Mouse (Mus musculus) thymus, postnatal 0 days (tissue): ENCODE results near the gene Dpep2nb. TPM values are rescaled to one million over a fixed set of nuclear protein-coding genes. Genes with fewer than 3 reads are reported as not detected.
"Not testable (repeated sequence)": the region's sequence is repeated elsewhere in the genome, so short reads cannot be mapped to it uniquely, and the experiment has no call there.

ENCODE experiments used
- DNase-seq: peaks from one replicate; pipeline ENCODE4 v3.0.0-alpha.2; 2015; ENCODE audit warnings: low spot score
- polyA plus RNA-seq: library from polyadenylated mRNA; unstranded; fragments of >200 nt; fragmentation: Nextera tagmentation; extraction: Ambion mirVana; gene quantifications from 2 replicates; pipeline ENCODE4 v1.2.1, GENCODE M21; 2015

The Dpep2nb gene
- polyA plus RNA-seq, 1 experiment from 2014 or later, result 0.20 TPM

DNA sequence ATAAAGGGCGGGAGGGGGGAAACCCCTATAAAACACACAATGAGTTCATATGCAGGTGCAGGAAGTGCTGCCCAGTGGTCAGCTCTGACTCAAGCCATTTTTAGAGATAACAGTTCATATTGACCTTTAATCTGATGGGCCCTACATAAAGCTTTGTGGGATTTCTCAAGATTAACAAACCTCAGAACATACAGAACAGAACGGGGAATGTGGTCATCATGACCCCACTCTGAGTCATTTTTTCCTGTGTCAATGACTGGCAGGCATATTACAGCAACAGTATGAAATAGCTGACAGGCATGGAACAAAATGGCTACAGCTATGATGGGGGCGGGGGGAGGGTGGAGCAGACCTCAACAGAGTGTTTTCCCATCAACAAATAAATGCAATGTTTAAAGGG is 1.4 kb upstream of the Dpep2nb start:
- no peak for DNase-seq

DNA sequence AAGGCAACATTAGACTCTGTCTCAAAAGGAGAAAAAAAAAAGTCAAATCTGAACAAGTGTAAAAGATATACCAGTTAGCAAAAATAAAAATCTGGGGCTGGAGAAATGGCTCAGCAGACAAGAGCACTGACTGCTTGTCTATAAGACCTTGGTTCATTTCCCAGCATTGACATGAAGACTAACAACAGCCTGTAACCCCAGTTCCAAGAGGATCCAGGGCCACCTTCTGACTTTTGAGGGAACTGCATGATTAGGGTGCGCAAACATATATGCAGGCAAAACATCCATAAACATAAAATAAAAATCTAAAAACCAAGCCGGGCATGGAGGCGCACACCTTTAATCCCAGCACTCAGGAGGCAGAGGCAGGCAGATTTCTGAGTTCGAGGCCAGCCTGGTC is 638 bp upstream of the Dpep2nb start:
- peak; percentile 29 for DNase-seq

DNA sequence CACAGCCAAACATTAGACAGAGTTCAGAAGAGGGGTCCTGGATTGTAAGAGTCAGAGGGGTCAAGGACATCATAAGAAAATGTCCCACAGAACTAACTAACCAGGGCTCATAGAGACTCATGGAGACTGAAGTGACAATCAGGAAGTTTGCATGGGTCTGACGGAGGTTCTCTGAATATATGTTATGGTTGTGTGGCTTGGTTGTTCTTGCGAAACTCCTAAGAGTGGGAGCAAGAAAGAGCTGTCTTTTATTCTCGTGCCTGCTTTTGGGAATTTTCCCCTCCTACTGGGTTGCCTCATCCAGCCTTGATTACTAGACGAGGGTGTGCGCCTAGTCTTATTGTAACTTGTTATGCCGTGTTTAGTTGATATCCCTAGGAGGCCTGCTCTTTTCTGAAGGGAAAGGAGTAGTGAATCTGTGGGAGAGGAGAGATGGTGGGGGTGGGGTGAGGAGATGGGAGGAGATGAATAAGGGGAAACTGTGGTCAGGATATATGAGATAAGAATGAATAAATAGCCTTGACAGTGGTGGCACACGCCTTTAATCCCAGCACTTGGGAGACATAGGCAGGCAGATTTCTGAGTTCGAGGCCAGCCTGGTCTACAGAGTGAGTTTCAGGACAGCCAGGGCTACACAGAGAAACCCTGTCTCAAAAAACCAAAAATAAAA is 1.1 kb downstream of the Dpep2nb start:
- no peak for DNase-seq

DNA sequence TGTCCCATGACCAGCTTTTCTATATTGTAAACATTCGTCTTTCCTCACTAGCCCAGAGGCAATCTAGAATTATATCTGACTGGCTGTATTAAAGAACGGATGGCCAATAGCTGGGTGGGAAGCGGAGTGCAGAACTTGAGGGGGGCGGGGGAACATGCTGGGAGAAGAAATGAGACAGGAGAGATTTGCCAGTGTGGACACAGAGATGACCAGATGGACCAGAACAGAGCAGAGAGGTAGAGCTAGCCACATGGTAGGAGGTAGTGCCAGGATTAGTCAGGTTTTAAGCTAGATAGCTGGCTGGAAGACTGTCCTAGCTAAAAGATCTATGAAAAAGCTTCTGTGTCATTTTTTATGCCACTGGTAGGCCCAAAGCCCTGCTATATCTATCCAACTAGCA is 3.9 kb downstream of the Dpep2nb start:
- no peak for DNase-seq

DNA sequence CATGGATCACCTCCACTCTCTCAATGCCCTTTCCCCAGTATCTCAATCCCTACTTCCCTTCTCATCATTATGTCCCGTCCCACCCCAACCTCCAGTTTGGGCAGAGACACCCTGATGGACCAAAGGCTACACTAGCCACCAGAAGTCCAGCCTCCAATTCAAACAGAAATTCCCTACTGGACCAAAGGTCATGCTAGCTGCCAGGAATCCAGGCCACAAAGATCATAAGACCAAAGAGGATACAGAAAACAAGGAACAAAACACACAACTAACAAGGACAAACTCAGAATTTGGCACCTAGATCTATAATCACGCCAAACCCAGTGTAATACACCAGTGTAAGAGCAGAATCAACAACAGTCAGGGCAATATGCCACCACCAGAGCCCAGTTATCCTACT is 6.8 kb downstream of the Dpep2nb start:
- no peak for DNase-seq

DNA sequence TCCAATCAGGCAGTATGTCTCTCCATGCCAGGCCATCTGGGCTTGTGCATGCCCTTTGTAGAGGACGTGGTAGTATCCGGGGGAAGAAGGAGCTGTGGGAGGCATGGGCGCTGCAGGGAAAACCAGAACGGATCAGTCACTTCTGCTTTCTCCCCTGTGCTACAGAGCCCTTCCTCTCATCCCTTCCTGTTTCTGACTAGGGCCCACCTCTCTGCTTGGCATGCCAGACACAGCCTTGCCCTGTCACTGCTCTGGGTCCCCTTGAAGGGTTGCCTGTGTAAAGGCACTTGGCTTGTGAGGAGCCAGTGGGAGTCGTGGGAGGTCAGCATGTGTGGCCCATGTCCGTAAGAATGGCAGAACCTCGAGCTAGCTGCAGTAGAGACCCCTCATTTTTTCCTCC is 9.4 kb downstream of the Dpep2nb start:
- DNase-seq, result no peak

DNA sequence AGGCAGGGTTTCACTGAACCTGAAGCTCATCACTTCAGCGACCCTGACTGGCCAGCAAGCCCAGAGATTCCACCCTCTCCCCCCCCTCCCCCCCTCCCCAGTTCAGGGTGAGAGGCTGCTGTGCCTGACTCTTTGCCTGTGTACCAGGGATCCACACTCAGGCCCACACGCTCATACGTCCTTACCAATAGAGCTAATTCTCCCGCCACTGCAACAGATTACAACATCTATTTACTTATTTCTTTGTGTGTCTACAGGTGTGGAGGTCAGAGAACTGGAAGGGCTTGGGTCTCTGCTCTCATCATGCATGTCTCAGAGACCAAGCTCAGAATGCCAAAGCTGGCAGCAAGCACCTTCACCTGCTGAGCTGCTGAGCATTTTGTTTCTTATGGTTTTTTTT is 12.5 kb downstream of the Dpep2nb start:
- DNase-seq, result no peak

DNA sequence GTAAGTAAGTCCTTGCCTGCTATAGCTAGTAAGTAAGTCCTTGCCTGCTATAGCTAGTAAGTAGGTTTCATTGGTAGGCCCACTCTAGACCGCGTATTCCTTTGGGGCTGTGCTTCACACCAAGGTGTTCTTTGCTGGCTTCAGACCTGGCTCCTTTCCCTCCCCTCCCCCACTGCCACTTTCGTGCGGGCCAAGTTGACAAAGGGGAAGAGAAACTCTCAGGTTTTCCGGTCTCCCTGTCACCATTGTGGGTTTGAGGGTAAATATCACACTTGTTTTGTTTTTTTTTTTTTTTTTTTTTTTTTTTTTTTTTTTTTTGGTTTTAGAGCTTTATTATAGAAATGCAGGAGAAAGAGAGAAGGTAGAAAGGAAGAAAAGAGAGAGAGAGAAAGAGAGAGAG is 13.3 kb downstream of the Dpep2nb start:
- peak; percentile 76 for DNase-seq

DNA sequence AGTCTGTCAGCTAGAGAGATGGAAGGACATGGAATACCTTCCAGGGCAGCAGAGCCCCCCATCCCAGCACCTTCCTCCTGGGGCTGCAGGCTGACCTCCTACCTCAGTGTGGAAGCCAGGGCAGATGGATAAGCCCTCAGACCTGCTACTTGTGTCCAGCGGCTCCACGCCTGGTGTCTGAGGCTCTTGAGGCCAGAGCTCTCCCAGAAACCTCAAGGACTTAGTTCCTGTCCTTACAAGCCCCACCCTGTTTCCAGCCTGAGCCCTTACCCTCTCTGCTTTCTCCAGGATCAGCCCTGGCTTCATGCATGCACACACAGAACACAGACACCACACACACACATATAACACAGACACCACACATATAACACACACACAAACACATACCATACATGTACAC is 14.2 kb downstream of the Dpep2nb start:
- DNase-seq, result no peak

DNA sequence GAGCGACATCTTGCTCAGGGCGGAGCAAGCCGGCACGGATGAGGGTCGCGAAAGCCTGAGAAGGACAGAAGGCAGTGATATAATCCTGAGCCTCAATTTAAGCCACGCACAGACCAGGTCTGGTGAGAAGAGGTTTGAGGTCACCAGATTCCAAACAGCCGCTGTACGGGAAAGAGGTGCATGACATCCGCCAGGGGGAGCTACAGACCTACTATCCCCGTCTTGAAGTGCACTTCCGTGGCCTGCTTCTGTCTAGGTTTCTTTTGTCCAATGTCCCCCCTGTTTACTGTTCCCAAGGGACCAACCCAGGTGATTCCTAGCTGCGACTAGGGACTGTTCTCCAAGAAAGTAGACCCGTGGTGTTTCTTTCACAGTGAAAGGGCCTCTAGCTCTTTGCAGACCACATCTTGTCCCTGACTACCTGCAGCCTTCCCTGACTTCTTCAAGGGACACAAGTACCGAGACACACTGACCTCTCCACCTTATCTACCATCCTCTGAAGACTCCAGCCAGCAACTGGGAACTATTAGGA is 14.9 kb downstream of the Dpep2nb start, which contains the start of gene Dus2:
Gene Dus2, plus strand, starts transcription at position 482 of the 532 bp plus-strand sequence.
- DNase-seq, result peak; percentile 86

DNA sequence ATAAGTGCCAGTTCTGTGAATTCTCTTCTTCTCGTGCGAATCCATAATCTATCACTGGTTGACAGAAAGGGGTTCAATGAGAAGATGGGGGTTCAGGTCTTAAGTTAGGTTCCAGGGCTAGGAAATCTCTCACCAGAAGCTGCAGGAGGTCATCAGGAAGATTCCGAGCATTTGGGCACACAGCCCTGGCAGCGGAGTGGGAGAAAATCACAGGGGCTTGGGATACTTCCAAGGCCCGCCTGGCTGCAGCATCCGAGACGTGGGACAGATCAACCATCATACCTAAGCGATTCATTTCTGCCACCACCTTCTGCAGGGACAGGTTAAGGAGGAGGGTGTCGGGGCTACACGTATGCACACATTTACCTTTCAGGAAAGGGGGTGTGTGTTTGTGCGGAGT is 17.2 kb downstream of the Dpep2nb start:
- DNase-seq, result no peak

DNA sequence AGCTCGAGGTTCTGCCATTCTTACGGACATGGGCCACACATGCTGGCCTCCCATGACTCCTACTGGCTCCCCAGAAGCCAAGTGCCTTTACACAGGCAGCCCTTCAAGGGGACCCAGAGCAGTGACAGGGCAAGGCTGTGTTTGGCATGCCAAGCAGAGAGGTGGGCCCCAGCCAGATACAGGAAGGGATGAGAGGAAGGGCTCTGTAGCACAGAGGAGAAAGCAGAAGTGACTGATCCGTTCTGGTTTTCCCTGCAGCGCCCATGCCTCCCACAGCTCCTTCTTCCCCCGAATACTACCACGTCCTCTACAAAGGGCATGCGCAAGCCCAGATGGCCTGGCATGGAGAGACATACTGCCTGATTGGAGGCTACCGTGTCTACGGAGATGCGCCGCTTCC is 22.4 kb downstream of the Dpep2nb start:
- not testable (repeated sequence) for DNase-seq

DNA sequence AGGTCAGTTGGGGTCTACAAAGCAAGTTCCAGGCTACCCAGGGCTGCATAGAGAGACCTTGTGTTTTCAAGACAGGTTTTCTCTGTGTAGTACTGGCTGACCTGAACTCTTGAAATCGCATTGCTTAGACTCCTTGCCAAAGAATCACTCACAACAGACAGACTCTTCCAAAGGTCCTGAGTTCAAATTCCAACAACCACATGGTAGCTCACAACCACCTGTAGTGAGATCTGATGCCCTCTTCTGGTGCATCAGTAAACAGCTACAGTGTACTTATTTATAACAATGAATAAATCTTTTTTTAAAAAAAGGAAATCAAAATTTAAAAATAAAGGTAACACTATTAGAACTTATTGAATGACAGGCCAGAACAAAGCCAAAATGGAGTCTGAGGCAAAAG is 24.6 kb downstream of the Dpep2nb start:
- DNase-seq, result no peak

DNA sequence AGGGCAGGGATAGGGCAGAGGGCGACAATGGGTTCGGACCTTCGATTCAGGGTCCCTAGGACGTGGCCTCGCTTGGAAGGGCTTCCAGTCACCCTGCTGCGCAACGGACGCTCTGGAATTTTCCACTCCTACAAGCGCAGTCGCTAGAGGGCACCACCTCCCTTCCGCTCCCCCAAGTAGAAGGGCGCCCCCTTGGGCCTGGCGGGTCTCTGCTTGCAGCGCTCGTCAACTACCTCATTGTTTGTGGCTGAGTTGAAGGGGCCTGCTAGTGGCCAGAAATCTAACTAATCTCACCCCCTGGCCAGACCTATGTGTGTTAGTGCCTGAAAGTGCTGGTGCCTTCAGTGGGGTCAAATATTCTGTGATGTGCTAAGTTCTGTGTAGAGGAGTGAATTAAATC is 26.4 kb downstream of the Dpep2nb start, which contains the start of gene Dpep3:
Gene Dpep3, minus strand, starts transcription at position 105 of the 400 bp plus-strand sequence.
- no peak for DNase-seq

DNA sequence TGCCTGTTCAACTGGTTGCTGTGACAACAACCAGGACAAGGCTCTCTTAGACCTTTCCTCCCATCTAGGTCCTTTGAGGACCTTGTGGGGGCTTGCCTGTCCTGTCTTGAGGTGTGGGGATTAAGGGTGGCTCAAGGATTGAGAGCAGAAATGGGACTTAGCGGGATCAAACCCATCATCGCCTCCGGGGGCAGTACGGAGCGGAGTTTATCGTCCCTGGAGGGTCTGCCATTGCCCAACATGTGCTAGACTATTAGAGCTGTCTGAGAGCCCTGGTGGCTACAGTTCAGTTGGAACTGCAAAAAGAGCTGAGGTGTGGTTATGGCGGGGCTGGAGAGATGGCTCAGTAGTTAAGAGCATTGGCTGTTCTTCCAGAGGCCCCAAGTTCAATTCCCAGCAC is 30.4 kb downstream of the Dpep2nb start:
- DNase-seq, result no peak

DNA sequence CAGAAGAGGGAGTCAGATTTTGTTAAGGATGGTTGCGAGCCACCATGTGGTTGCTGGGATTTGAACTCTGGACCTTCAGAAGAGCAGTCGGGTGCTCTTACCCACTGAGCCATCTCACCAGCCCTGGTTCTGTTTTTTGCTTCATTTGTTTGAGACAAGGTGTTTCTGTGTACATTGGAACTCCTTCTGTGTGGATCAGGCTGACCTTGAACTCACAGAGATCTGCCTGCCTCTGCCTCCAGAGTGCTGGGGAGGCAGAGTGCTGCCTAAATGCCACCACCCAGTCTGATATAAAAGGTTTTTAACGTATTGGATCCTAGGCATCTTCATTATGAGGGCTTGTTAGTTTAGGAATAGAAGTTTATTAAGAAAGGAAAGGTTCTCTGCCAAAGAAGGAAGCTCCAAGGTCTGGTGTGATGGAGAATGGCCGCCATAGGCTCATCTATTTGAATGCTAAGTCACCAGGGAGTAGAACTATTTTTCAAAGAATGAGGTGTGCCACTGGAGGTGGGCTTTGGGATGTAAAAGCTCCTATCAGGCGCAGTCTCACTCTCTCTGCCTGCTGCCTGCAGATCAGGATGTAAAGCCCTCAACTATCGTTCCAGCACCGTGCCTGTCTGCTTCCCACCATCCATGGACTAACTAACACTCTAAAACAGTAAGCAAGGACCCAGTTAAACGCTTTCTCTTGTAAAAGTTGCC is 34.6 kb downstream of the Dpep2nb start:
- DNase-seq, result no peak

DNA sequence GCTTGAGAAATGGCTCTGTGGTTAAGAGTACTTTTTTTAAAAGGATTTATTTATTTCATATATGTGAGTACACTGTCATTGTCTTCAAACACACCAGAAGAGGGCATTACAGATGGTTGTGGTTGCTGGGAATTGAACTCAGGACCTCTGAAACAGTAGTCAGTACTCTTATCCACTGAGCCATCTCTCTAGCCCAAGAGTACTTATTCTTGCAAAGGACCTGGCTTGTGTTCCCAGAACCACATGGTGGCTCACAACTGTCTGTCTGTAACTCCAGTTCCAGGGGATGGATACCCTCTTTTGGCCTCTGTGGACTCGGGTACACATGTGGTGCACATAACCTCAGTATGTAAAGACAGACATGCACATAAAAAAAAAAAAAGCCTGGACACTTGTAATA is 36.4 kb downstream of the Dpep2nb start:
- no peak for DNase-seq

DNA sequence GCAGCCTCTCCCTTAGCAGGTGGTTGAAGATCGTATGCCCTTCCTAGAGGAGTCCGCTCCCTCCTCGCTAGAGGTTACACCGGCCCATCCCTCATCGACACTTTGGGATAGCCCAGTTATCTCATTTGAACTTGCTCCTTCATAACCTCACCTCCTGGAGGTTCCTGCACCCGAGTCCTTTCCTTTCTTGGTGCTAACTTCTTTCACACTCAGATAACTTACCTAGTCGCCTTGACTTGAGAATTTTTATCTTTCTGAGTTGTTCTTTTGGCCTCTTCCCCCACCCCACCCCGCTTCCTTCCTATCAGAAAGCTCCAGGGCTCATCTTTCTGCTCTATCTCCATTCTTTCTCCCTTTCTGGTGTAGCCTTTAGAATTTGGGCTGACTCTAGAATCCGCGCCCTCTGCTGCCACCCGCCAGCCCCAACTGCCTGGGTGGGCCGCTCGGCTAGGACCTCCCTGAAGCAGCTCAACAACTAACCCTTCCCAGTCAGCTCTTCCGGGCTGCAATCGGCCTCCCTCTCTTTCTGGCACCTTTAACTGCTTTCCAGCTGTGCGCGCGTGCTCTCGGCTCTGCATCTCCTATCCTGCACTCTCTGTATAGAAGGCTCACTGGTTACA is 39.0 kb downstream of the Dpep2nb start:
- peak; percentile 52 for DNase-seq

DNA sequence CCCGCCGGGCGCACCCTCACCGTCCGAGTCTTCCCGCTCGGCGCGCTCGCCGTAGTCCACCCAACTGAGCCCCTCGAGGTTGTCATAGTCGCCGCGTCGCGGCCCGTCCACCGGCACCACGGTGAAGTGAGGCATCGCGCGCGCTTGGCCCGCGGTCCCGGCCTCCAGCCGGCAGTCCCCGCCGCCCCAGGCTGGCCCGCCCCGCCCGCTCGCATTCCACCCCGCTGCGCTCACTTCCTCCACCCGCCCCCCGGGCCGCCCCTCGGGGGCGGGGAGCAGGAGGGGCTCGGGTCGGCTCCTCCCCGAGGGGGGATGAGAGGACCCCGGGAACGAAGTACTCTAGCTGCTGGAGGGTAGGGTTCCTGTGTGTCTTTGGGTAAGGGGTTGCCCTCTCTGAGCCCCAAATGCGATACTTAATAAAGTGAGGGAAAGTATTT is 39.9 kb downstream of the Dpep2nb start, which contains the start of gene Slc12a4:
Gene Slc12a4, minus strand, starts transcription at position 193 of the 437 bp plus-strand sequence.
- DNase-seq, result peak; percentile 91

DNA sequence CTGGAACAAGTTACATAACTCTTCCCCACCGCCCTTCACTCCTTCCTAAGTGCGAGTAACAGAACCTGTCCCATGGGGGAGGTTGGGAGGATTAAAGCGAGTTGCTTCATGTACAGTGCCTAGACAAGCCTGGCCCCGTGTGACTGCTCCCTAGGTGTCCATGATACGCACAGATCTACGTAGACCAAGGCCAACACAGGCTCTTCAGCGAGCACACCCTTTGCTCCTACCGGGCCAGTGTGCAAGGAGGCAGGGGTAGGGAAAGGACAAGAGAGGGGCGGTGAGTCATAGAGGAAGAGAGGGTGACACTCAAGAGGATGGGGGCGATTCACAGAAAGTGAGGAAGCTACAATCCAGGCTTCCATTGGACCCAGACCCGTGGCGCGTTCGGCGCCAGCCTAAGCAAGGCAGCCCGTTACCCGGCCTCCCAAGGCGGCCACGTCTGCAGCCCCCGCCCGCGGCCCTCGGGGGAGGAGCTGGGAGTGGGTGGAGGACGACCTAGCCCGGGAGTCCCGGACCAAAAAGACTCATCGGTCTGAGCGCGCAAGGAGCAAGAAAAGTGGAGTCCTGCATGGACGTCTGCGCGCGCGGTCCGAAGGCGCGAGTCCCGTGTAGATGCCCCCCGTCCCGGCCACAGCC is 40.4 kb downstream of the Dpep2nb start:
- peak; percentile 41 for DNase-seq

DNA sequence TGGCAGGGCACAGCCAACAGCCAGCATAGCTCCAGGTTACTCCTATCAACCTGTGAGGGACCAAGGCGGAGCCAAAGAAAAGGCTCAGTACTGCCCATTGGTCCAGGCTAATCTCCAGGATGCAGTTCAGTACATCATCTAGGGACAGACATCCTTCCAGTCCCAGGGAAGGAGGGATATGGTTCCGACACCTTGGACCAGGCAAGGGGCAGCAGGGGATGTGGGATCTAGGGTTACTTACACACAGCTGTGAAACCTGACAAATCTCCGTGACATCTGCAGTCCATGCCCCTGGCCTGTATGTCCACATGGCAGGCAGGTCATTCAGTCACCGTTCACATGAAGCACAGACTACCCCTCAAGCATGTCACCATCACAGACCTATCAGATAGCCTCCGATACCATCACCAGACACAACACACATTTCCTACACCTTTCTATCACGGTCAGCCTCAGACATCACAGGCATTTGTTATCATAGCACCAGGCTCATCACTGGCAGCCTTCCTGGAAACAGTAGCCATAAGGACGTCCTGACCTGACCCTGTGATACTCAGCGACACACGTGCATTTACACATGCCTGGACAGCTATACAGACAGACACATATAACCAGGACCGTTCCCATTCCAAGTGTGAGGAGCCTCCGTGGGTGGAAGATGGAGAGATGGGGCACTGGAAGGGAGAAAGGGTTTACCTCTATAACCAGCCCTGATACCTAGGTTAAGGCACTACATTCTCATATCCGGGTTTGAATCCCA is 41.1 kb downstream of the Dpep2nb start:
- DNase-seq, result no peak
